Mouse (Mus musculus): ENCODE data around the gene Ppfibp2. TPM values are rescaled to one million over a fixed set of nuclear protein-coding genes. Genes with fewer than 3 reads are reported as not detected.
A peak's percentile ranks its signal among the peaks of the same experiment; 100 is the strongest.

Gene Ppfibp2
- polyA plus RNA-seq, 2 experiments, result 14.4 TPM

DNA sequence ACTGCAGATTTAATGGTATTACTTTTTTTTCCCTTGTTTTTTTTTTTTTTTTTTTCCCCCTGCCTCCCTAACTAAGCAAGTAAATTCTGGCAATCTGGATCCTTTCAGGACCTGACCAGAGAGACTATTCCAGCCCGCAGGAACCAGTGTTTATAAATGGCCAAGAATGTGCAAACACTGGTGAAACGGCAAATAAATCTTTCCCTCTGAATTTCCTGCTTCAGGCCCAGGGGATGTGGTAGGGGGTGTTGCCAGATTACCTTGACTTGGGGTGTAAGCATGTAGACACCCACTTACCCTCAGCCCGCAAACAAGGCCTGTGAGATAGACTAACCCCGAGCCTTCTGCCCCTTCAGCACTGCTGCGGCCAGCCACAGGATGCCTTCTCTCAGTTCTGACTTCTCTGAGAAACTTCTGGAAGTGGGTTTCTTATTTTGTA, 66.9 kb downstream of the Ppfibp2 start:
- no peak overlapping the region for H3K9ac ChIP-seq (ENCODE audit: low read depth, low read length, severe bottlenecking)
- ATAC-seq (ENCODE audit: low FRiP score, low read depth), result no peak
- H3K27me3 ChIP-seq (ENCODE audit: control insufficient read depth, insufficient read depth, low read length), result no peaks in the 10 kb centered on the region
- whole genome bisulfite sequencing, result 36% methylated on average over 5 of the region's 5 CpGs
- peak overlapping the region; percentile 65 for H3K27ac ChIP-seq (replicated peaks; ENCODE audit: low read depth, low read length)
- TF ChIP-seq POLR2A (IDR thresholded peaks at IDR 0.05; ENCODE audit: borderline replicate concordance, extremely low read depth, insufficient read depth, insufficient read length), result no peak
- DNase-seq (ENCODE audit: low spot score), result no peak
- no peaks in the 10 kb centered on the region for H3K36me3 ChIP-seq (ENCODE audit: control insufficient read depth, insufficient read depth, low read length)
- H3K9me3 ChIP-seq (ENCODE audit: control insufficient read depth, low read length), result no peaks in the 10 kb centered on the region
- no peak overlapping the region for H3K4me3 ChIP-seq (replicated peaks; ENCODE audit: low read length)
- H3K4me1 ChIP-seq (ENCODE audit: control insufficient read depth, insufficient read depth, low read length), result peaks cover 50% of the 10 kb centered on the region
- no peak overlapping the region for H3K4me2 ChIP-seq (replicated peaks; ENCODE audit: low read depth, low read length, severe bottlenecking)

GRCm38 (mm10) chr7:107663621-107664020, 68.6 kb downstream of the Ppfibp2 start:
- Histone ChIP-seq H3K27me3 (ENCODE audit: control insufficient read depth, insufficient read depth, low read length) (no peaks in the 10 kb centered on the region), H3K9ac (ENCODE audit: low read depth, low read length, severe bottlenecking) (no peak overlapping the region), H3K4me2 (replicated peaks; ENCODE audit: low read depth, low read length, severe bottlenecking) (no peak overlapping the region), H3K27ac (replicated peaks; ENCODE audit: low read depth, low read length) (no peak overlapping the region), H3K4me1 (ENCODE audit: control insufficient read depth, insufficient read depth, low read length) (peaks cover 57% of the 10 kb centered on the region), H3K36me3 (ENCODE audit: control insufficient read depth, insufficient read depth, low read length) (no peaks in the 10 kb centered on the region), H3K9me3 (ENCODE audit: control insufficient read depth, low read length) (no peaks in the 10 kb centered on the region), H3K4me3 (replicated peaks; ENCODE audit: low read length) (no peak overlapping the region)
- 73% methylated on average over 6 of the region's 6 CpGs for WGBS
- ATAC-seq (ENCODE audit: low FRiP score, low read depth) (no peak), DNase-seq (ENCODE audit: low spot score) (no peak)
- TF ChIP-seq POLR2A (IDR thresholded peaks at IDR 0.05; ENCODE audit: borderline replicate concordance, extremely low read depth, insufficient read depth, insufficient read length), result no peak

DNA sequence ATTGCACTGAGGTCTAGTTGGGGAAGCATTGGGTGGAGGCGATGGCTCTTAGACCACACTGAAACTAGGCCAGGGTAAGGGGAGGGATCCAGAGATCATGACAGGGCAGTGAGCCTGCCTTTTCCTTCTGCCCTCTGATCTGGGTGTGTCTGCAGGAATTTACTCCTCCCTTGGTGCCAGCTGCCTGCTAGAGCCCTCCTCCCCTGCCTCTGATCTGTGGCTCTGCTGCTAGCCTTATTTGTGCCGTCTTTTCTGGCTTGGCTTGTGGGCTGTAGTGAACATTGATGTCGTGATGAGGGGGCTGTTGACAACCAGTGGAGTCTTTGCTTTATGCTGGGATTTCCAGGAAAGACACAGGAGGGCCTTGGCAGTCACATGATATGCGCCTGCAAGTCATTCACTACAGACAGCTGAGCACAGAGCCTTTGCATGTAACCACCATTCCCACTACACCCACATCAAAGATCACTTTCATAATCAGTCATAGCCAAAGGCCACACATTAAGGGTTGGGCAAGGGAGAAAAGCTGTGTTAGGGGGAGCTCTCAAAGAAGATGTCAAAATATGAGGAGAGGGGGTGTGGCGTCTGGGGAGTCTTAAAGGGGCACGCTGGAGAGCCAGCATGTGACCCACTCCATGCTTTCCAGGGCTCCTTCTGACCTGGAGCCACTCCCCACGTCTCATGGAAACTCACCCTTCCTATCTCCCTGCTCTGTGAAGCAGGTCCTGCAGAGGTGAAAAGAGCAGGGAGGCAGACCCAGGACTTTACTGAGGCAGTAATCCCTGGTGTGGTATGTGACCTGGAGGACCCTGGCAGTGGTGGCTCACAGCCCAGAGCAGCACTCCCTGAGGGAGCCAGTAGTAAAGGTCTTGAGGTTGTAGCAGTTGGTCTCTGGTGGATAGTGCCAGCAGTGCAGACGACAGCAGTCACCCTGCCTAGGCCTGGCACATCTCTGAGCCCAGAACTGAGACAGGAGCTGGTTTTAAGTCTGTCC, 69.4 kb downstream of the Ppfibp2 start:
- 21% methylated on average over 8 of the region's 8 CpGs for WGBS

DNA sequence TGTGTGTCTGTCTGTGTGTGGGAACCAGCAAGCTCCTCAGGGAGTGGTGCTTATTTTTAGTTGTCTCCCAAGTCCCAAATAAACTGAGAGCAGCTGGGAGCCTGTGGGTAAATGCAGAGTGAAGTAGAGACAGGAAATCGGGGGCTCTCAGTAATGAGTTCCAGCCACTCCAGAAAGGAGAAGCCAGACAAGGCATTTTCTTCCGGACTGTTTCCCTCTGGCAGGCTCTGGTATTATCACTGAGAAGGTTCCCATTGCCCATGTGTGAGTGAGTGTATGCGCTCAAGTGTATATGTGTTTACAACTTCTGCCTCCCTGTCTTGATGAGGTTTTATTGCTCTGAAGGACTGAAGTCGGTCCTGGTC, 70.2 kb downstream of the Ppfibp2 start:
- H3K27me3 ChIP-seq (ENCODE audit: control insufficient read depth, insufficient read depth, low read length), result no peaks in the 10 kb centered on the region
- ATAC-seq (ENCODE audit: low FRiP score, low read depth), result peak; percentile 32
- peak overlapping the region; percentile 66 for H3K4me2 ChIP-seq (replicated peaks; ENCODE audit: low read depth, low read length, severe bottlenecking)
- H3K9ac ChIP-seq (ENCODE audit: low read depth, low read length, severe bottlenecking), result peak overlapping the region; percentile 65
- no peak for TF ChIP-seq POLR2A (IDR thresholded peaks at IDR 0.05; ENCODE audit: borderline replicate concordance, extremely low read depth, insufficient read depth, insufficient read length)
- WGBS, result 4% methylated on average over 4 of the region's 4 CpGs
- H3K4me1 ChIP-seq (ENCODE audit: control insufficient read depth, insufficient read depth, low read length), result peaks cover 61% of the 10 kb centered on the region
- H3K27ac ChIP-seq (replicated peaks; ENCODE audit: low read depth, low read length), result peak overlapping the region; percentile 90
- no peaks in the 10 kb centered on the region for H3K9me3 ChIP-seq (ENCODE audit: control insufficient read depth, low read length)
- peak overlapping the region; percentile 44 for H3K4me3 ChIP-seq (replicated peaks; ENCODE audit: low read length)
- H3K36me3 ChIP-seq (ENCODE audit: control insufficient read depth, insufficient read depth, low read length), result no peaks in the 10 kb centered on the region
- DNase-seq (ENCODE audit: low spot score), result peak; percentile 71

More for the DNA sequence above, 69.4 kb downstream of the Ppfibp2 start:
- Histone ChIP-seq H3K4me2 (replicated peaks; ENCODE audit: low read depth, low read length, severe bottlenecking) (peak overlapping the region; percentile 66), H3K27me3 (ENCODE audit: control insufficient read depth, insufficient read depth, low read length) (no peaks in the 10 kb centered on the region), H3K4me3 (replicated peaks; ENCODE audit: low read length) (no peak overlapping the region), H3K27ac (replicated peaks; ENCODE audit: low read depth, low read length) (peak overlapping the region; percentile 90), H3K9ac (ENCODE audit: low read depth, low read length, severe bottlenecking) (no peak overlapping the region; the same call in 1 of the 2 replicates), H3K36me3 (ENCODE audit: control insufficient read depth, insufficient read depth, low read length) (no peaks in the 10 kb centered on the region), H3K9me3 (ENCODE audit: control insufficient read depth, low read length) (no peaks in the 10 kb centered on the region), H3K4me1 (ENCODE audit: control insufficient read depth, insufficient read depth, low read length) (peaks cover 61% of the 10 kb centered on the region)
- peak; percentile 26 for DNase-seq (ENCODE audit: low spot score)
- ATAC-seq (ENCODE audit: low FRiP score, low read depth), result peak; percentile 9
- TF ChIP-seq POLR2A (IDR thresholded peaks at IDR 0.05; ENCODE audit: borderline replicate concordance, extremely low read depth, insufficient read depth, insufficient read length), result no peak

DNA sequence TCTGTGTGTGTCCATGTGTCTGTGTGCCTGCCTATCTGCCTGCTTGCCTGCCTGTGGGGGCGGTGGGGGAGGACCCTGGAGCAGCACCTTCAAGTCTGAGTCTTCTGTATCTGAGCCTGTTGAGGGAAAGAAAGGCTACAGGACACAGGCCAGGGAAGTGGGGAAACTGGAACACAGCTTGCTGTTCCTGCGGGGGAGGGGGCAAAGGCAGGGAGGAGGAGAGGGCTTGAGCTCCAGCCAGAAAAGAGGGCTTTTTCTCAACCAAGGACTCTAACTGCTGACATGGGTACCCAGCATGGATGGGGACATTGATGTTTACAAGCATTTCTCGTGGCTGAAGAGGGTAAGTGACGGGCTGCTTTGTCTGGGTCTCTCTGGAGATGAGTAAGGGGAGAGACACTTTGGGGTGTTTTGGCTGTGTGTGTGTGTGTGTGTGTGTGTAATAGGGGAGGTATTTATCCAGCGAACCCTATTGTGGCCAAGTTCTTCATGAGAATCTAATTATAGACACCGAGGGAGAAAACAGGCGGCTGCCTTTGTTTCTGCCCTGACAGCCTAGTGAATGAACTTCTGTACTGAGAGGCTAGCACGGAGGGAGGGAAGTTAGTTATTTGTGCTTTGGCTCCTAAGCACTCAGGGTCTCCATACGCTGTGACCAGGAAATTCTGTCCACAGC, 70.7 kb downstream of the Ppfibp2 start:
- Histone ChIP-seq H3K36me3 (ENCODE audit: control insufficient read depth, insufficient read depth, low read length) (no peaks in the 10 kb centered on the region), H3K9me3 (ENCODE audit: control insufficient read depth, low read length) (no peaks in the 10 kb centered on the region), H3K9ac (ENCODE audit: low read depth, low read length, severe bottlenecking) (peak overlapping the region; percentile 65), H3K4me2 (replicated peaks; ENCODE audit: low read depth, low read length, severe bottlenecking) (peak overlapping the region; percentile 66), H3K27ac (replicated peaks; ENCODE audit: low read depth, low read length) (peak overlapping the region; percentile 90), H3K4me3 (replicated peaks; ENCODE audit: low read length) (peak overlapping the region; percentile 44), H3K27me3 (ENCODE audit: control insufficient read depth, insufficient read depth, low read length) (no peaks in the 10 kb centered on the region), H3K4me1 (ENCODE audit: control insufficient read depth, insufficient read depth, low read length) (peaks cover 61% of the 10 kb centered on the region)
- ATAC-seq (ENCODE audit: low FRiP score, low read depth) (peak; percentile 43), DNase-seq (ENCODE audit: low spot score) (no peak)
- 9% methylated on average over 9 of the region's 9 CpGs for WGBS
- peak; percentile 28; the same call in 1 of the 2 replicates for TF ChIP-seq POLR2A (IDR thresholded peaks at IDR 0.05; ENCODE audit: borderline replicate concordance, extremely low read depth, insufficient read depth, insufficient read length)

All from limb, embryonic 14.5 days (tissue).